Mouse (Mus musculus): ENCODE measurements around the gene Cacng6.
"Not testable (repeated sequence)": the region's sequence is repeated elsewhere in the genome, so short reads cannot be mapped to it uniquely, and the experiment has no call there.

The Cacng6 gene

DNA sequence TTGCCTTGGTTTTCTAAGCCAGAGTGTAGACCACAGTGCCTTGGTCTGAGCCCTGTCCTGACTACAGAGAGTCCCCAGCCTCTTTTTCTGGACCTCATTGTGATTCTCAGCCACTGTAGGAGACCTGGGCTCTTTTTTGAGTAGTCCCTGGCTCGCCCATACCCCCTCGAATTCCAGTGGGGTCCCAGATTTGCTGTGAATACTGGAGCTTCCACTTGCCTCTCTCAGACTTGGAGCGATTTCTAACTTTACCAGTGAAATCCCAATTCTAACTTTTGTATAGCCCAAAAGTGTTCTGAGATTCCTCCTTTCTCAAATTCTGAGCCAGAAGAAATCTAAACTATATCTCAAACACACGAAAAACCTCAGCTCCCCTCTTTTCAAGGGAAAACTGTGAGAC lies at the start of gene Cacng6:
Gene Cacng6 (plus strand): TSS at position 301 of the 400 bp plus-strand sequence.
- DNase-seq (ENCODE audit: low spot score): no peak

DNA sequence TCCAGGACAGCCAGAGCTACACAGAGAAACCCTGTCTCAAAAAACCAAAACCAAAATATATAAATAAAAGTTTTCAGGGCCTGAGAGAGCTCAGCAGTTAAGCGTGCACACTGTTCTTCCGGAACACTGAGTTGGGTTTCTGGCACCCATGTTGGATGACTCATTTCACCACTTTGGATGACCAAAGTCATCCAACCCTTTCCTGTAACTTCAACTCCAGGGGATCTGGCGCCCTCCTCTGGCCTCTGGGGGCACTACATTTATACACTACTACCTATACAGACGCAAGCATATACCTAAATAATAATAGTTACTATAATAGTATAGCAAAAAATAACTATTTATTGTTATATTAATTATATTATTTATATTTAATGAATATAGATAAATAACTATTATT lies 47.2 kb upstream of the Cacng6 start:
- DNase-seq (ENCODE audit: low spot score): peak; percentile 5

DNA sequence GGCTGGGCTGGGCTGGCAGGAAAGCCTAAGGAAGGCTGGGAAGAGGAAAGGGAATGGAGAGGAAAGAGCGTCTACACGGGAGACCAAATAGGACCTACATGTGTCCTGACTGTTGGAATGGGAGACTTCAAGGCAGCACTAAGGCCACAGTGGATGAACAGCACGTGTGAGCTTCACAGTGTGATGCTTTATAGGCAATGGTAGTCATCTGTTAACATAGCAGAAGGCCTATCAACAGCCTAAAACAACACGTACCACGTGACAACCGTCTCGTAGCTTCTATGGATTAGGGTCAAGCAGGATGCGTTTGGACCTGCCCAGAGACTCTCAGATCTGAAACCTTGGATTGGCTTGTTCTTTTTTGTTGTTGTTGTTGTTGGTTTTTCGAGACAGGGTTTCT lies 41.9 kb upstream of the Cacng6 start:
- DNase-seq (ENCODE audit: low spot score): no peak

DNA sequence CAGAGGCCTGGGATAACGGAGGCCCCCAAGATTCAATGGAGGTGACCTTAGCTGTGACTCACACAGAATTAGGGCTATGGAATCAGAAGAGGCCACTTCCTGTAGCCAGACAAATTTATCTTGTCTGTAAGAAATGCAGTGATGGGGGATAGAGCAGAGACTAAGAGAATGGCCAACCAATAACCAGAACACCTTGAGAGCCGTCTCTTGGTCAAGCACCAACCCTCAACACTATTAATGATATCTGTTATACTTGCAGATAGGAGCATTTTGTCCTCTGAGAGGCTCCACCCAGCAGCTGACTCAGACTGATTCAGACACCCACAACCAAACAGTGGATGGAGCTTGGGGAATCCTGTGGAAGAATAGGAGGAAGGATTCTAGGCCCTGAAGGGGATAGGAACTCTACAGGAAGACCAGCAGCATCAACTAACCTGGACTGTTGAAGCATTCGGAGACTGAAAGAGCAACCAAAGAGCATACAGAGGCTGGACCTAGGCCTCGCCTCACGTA lies 39.1 kb upstream of the Cacng6 start:
- DNase-seq (ENCODE audit: low spot score): no peak

DNA sequence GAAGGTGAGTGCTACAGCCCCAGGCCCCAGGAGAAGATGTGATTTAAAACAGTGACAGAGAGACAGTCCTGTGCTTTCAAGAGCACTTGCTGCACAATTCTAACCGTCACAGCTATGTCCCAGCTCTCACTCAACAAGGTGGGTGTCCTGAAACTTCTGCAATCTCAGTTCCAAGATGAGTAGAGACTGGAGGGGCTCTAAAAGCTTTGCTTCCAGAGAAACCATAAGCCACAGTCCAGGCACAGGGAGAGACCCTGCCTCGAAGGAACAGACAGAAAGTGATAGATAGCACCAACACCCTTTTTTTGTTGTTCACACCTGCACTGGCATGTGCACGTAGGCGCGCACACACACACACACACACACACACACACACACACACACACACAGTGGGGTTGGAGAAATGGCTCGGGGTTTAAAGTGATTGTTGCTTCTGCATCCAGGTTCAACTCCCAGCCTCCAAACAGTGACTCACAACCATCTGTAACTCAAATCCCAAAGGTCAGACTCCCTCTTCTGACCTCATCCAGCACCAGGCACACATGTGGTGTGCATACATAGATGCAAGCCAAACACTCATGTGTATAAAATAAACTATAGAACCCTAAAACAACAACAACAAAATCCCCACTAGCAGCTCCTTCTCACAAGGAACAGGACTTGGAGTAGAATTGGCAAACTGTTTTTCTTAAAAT lies 37.8 kb upstream of the Cacng6 start:
- DNase-seq (ENCODE audit: low spot score): no peak

DNA sequence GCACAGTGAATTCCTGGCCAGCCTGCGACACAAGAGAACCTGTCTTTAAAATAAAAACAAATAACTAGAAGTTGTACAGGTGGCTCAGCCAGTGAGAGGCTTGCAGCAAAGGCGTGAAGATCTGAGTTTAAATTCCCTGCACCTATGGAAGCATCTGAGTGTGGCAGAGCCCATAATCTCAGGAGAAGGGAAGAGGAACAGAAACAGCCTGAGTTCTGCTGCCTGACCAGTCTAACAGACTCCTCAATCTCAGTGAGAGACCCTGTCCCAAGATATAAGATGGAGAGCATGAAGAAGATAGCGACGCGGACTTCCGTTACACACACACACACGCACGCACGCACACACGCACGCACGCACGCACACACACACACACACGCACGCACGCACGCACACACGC lies 36.2 kb upstream of the Cacng6 start:
- no peak for DNase-seq (ENCODE audit: low spot score)

DNA sequence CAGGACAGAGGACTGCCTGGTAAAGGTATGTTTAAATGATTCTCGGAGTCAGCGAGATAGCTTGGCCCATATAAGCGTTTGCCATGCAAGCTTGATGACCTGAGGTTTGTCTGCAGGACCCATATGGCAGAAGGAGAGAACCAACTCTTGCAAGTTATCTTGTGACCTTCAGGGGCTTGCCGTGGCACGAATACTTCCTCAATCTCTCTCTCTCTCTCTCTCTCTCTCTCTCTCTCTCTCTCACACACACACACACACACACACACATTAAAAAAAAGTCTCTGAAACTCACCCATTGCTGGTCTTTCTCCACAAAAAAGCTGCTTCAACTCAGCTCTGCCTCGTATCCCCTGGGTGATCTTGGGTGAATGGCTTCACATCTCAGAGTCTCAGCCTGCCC lies 35.1 kb upstream of the Cacng6 start:
- no peak for DNase-seq (ENCODE audit: low spot score)

DNA sequence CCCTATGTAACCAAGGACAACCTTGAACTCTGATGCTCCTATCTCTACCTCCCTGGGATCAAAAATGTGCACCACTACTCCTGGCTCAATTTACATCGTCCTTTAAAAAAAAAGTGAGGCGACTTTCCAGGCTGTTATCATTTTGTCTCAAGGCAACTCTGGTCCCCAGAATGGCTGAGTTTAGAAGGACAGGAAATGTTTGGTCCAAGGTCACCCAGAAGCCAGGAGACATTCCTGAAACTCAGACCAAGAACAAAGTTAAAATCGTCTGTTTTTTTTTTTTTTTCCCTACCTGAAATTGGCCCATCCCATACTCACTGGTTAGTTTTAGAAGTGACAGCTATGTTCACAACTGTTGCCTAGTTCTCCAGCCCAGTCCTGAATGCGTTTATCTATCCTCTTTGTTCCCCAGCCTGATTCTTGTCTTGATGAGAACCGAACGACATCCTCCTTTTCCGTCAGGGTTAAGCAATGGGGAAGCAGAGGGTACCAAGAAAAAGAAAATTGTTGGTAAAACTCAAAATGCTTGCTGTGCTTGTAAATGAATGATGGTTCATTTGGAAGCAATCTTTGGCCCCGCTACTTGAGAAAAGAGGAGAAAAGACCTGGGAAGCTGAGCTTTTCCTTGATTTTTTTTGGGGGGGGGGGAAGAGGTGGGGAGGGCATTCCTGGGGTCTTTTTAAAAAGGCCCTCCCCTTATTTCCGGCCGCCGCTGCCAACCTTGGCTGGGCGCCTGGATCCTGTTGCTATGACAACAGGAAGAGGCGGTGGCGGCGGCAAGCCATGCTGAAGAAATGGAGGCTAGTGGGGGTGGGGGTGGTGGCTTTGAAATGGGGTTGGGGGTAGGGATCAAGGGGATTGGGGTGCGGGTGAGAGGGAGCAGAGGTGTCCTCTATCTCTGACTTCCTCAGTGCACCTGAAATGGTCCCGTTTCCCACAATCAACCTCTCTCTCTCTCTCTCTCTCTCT lies 34.3 kb upstream of the Cacng6 start:
- DNase-seq (ENCODE audit: low spot score): no peak

DNA sequence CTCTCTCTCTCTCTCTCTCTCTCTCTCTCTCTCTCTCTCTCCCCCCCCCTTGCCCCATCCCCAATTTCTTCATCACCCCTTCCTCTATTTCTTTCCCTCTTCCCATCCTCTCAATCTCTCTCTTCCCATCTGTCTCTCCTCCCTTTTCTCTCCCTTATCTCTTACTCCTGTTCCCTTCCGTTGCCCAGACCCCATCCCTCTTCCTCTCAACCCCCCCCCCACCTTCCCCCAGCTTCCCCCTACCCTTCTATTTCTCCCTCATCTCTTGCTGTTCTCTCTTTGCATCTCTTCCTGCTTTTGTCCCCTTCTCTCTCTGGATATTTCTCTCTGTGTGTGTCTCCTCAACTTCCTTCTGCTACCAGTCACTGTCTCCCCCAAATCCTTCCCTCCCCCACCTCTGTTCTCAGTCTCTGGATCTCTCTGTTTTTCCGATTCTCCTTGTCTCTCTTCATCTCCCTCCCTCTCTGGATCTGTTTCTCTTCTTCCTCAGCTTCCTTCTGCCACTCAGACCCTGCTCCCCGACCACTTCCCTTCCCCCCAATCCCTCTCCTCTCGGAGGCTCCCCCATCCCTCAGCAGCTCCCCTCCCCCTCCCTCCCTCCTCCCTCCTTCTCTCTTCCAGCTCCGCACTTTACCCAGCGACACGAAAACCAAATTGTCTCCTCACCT lies 33.4 kb upstream of the Cacng6 start, which contains the start of gene Cacng8:
Gene Cacng8 (plus strand): TSS at position 271 of the 668 bp plus-strand sequence.
- no peak for DNase-seq (ENCODE audit: low spot score)

DNA sequence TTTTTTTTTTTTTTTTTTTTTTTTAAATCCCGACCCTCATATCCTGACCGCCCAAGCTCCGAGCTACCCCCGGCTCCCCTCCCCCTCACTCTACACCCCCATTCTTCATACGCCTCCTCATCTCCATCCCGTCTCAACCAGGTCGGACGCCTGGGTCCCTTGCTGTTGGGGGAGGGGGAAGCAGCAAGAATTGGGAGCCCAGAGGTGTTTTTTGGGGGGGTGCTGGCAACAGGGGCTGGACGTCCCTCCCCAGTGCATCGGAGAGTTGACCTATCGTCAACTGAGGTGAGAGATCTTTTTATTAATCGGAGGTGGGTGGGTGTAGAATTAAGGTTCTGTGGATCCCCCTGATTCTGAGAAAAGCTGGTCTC lies 32.9 kb upstream of the Cacng6 start:
- DNase-seq (ENCODE audit: low spot score): no peak

DNA sequence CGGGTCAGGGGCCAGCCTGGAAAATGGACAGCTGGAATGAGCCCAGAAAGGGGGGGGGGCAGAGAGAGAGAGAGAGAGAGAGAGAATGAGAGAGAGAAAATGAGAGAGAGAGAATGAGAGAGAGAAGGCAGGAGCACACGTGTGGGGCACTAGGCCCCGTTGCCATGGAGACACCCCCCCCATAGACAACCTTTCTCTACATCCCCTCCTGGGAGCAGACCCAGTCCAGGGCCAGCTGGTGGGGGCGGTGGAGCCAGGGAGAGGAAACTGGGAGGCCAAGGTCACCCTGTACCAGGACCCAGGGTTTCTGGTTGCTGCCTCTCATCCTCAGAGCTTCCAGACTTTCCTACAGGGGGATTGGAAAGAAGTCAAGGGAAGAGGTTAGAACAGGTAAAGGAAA lies 32.2 kb upstream of the Cacng6 start:
- DNase-seq (ENCODE audit: low spot score): no peak

DNA sequence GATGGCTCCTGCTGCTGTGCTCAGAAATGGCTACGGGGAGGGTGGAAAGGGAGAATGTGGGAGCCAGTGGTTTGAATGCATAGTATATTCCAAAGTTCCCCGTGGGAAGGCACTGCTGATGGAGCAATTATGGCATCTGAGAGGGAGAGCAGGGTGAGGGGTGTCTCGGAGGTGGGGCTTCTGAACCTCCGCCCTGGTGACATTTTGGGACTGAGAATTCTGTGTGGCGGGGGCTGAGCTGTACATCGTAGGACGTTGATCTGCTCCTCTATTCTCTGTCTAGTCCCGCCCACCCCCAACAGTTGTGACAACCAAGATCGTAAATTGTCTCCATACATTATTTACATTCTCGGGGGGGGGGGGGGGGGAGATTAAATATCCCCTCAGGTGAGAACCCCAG lies 26.6 kb upstream of the Cacng6 start:
- no peak for DNase-seq (ENCODE audit: low spot score)

DNA sequence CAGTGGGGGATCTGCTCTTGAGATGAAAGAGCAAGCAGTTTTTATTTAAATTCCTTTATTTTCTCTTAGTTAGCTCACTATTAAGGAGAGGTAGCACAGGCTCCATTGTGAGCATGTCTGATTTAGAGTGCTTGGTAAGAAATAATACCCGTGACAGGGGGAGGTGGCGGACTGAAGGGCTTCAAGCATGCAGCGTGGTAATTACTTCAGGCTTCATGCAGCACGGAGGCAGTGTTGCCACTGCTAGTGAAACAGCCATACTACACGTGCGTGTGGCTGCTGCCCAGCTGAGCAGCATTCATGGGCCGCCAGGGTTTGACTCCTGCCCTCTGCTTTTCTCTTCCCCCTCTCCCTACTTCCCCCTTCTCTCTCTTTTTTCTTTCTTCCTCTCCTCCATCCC lies 26.2 kb upstream of the Cacng6 start:
- no peak for DNase-seq (ENCODE audit: low spot score)

DNA sequence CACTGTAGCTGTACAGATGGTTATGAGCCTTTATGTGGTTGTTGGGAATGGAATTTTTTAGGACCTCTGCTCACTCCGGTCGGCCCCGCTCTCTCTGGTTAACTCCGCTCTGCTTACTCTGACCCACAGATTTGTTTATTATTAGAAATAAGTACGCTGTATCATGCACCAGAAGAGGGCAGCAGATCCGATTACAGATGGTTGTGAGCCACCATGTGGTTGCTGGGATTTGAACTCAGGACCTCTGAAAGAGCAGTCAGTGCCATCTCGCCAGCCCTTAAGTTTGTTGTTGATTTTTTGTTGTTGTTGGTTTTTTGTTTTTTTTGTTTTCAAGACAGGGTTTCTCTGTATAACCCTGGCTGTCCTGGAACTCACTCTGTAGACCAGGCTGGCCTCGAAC lies 25.6 kb upstream of the Cacng6 start:
- not testable (repeated sequence) for DNase-seq (ENCODE audit: low spot score)

DNA sequence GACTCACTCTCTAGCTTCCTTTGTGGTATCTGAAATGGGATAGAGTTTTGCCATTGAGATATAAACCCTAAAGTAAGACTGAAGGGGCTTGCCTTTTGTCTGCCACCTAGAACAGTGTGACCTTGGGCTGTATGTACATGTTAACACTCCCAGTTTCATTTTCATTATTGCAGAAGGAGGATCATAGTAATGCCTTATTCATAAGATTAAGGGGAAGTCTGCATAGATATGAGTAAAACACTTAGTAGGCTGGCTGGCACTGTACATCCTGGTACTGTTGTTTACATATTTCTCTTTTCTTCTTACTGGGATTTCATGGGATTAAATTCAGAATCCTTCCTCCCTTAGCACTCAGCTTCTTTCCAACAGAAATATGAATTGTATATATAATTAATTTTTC lies 24.1 kb upstream of the Cacng6 start:
- DNase-seq (ENCODE audit: low spot score): no peak

DNA sequence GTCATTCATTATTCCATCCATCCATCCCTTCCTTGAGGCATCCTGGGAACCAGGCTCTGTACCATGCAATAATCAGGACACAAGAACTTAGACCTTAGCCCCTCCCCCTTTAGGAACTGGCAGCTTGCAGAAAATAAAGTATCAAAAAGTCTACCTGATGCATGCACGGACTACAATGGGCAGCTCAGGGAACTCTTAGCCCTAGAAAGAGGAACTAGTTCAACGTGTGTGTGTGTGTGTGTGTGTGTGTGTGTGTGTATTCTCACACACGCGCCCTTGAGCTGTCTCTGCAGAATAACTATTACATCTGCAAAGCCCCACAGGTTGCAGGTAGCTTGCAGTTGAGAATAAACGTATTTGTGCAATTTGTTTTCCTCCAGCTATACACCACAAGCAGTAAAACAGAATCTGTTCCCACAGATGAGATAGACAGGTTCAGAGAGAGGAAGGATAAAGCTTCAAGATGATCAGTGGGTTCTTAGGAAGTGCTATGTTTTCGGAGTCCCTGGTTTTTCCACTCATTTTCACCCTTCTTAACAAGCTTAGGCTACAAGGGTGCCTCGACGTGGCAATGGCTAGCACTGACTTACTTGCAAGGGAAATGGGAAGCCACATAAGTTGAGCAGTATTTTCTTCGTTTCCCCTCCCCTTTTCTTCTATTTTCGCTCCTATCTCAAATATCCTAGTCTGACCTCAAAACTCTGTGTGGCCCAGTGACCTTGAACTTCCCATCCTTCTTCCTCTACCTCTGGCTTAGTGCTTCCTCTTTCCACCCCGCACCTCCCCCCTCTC lies 14.1 kb upstream of the Cacng6 start:
- no peak for DNase-seq (ENCODE audit: low spot score)

DNA sequence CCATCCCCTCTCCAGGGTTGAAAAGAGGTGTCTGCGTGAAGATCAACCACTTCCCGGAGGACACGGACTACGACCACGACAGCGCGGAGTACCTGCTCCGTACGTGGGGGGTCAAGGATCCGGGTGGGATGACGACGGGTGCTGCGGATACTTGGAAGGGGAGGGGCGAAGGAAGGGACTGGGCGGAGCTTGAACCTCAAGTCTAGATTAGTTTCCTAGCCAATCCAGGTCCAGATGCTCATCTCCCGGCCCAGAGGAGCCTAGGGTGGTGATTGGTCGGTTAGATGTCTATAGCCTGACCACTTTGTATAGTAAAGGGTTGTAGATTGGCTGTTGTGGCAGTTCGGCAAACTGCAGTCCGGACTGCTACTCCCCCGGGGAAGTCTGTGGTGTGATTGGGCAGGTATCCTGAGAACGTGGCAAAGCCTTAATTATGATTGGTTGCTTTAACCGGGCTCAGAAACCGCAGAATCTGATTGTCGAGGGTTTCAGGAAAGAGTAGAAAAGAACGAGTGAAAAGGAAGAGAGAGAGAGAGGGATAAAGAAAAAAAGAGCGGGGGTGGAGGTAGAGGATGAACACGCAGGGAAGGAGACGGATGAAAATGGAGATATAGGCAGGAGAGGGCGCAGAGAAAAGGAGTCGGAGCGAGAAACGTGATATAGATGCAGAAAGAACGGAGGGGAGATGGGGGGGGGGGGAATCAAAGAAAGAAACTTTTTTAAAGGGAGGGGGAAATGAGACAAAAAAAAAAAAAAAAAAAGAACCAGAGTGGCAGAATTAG lies 12.6 kb upstream of the Cacng6 start:
- no peak for DNase-seq (ENCODE audit: low spot score)

DNA sequence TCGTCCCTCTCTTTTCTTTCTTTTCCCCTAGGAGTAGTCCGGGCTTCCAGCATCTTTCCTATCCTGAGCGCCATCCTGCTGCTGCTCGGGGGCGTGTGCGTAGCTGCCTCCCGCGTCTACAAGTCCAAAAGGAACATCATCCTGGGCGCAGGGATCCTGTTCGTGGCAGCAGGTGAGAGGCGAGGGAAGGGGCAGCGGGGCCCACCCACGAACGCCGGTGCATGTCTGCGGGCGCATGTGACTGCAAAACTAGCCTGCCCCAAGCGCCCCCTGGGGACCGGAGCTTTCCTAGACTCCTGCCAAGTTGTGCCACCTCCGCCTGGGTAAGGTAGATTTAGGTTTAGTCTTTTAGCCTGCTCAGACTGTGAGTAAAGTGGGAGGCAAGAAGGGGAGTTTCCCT lies 12.0 kb upstream of the Cacng6 start:
- no peak for DNase-seq (ENCODE audit: low spot score)

DNA sequence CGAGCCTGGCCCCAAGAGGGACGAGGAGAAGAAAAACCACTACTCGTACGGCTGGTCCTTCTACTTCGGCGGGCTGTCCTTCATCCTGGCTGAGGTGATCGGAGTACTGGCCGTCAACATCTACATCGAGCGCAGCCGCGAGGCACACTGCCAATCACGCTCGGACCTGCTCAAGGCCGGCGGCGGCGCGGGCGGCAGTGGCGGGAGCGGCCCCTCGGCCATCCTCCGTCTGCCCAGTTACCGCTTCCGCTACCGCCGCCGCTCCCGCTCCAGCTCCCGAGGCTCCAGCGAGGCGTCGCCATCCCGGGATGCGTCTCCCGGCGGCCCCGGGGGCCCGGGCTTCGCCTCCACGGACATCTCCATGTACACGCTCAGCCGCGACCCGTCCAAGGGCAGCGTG lies 9.1 kb upstream of the Cacng6 start:
- no peak for DNase-seq (ENCODE audit: low spot score)

DNA sequence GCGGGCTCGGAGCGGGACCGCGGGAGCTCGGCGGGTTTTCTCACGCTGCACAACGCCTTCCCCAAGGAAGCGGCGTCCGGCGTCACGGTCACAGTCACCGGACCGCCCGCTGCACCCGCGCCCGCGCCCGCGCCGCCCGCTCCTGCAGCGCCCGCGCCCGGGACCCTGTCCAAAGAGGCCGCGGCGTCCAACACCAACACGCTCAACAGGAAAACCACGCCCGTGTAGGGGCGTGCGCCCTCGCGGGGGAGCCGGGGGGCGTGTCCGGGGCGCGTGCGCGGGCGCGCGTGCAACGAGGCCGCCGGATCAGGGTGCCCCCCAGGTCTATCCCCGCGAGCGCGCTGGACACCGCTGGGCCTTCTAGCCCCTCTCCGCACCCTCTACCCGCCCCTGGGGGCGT lies 8.6 kb upstream of the Cacng6 start:
- no peak for DNase-seq (ENCODE audit: low spot score)

DNA sequence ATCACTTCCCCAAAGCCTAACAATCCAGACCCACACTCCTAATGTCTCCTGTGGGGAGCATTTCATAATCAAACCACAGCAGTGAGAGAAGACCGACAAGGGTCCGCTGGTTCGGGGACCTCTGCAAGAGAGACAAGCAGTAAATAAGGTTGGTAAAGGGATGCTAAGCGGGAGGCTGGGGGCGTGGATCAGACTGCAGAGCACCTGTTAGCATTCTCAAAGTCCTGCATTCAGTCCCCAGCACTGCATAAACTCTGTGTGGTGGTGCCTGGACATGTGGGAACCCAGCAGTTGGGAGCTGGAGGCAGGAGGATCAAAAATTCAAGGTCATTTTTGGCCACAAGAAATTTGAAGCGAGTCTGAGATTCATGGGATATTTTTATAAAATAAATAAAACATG lies 4.1 kb upstream of the Cacng6 start:
- no peak for DNase-seq (ENCODE audit: low spot score)
